Mouse (Mus musculus): ENCODE data around the gene Zfp617. TPM values are rescaled to one million over a fixed set of nuclear protein-coding genes. Genes with fewer than 3 reads are reported as not detected.

Zfp617 gene
- polyA plus RNA-seq, 1 experiment from 2014 or later = 8.8 TPM

DNA sequence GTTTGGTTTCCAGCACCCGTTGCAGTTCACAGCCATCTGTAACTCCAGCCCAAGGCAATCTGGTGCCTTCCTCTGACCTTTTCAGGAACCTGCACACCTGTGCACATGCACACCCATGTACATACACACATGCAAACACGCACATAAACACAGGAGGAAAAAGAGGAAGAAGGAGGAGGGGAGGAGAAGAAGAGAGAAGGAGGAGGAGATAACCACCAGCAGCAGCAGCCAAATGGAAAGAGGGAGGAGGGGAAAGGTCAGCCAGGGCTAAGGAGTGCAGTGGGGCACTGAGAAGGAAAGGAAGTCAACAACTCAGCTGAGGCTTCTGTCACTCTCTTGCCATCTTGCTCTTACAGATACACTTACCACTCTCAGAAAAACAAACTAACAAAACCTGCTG lies 72.6 kb downstream of the Zfp617 start:
- no peaks in the 10 kb centered on the region for H3K36me3 ChIP-seq
- H3K9me3 ChIP-seq (replicated peaks) = no peaks in the 10 kb centered on the region
- H3K4me3 ChIP-seq (replicated peaks) = no peak overlapping the region
- H3K27me3 ChIP-seq = no peaks in the 10 kb centered on the region
- H3K9ac ChIP-seq = no peak overlapping the region
- no peak overlapping the region for H3K27ac ChIP-seq
- ATAC-seq (ENCODE audit: low read depth) (no peak), DNase-seq (no peak)
- 21% methylated on average over 2 of the region's 2 CpGs for WGBS (ENCODE audit: insufficient replicate concordance)
- H3K4me2 ChIP-seq = no peak overlapping the region
- H3K4me1 ChIP-seq (replicated peaks) = no peaks in the 10 kb centered on the region

DNA sequence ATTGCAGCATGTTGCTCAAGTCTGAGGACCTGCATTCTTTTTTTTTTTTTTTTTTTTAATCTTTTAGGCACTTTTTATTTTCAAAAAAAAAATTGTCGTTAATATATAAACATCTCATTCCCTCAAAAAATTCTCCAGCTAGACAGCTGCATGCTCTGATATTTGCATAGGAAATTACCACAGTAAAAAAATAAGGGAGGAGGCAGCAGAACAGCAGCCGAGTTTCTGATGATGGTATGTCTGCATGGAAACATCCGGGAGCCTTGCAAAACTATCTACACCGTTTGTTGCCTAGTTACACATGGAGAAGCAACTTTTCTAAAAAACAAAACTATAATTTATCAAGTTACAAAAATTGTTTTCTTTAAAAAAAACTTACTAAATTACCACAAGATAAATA lies 73.0 kb downstream of the Zfp617 start:
- H3K36me3 ChIP-seq = no peaks in the 10 kb centered on the region
- no peak overlapping the region for H3K9ac ChIP-seq
- H3K4me1 ChIP-seq (replicated peaks) = no peaks in the 10 kb centered on the region
- no peak overlapping the region for H3K27ac ChIP-seq
- ATAC-seq (ENCODE audit: low read depth) (no peak), DNase-seq (no peak)
- H3K9me3 ChIP-seq (replicated peaks) = no peaks in the 10 kb centered on the region
- 61% methylated on average over 4 of the region's 4 CpGs for WGBS (ENCODE audit: insufficient replicate concordance)
- no peak overlapping the region for H3K4me3 ChIP-seq (replicated peaks)
- no peak overlapping the region for H3K4me2 ChIP-seq
- no peaks in the 10 kb centered on the region for H3K27me3 ChIP-seq

Other genes with a start within 250 kb of the Zfp617 start
- 0.20 TPM in 2 replicates for gene Unc13a, start 236.9 kb upstream of the Zfp617 start, polyA plus RNA-seq (2015; fragmentation: Nextera tagmentation; extraction: Ambion mirVana)
- gene Jak3, start 232.3 kb upstream of the Zfp617 start, polyA plus RNA-seq (2015; fragmentation: Nextera tagmentation; extraction: Ambion mirVana) = 5.7 and 6.1 TPM in 2 replicates
- 0.67 and 1.1 TPM in 2 replicates for gene Insl3, start 219.4 kb upstream of the Zfp617 start, polyA plus RNA-seq (2015; fragmentation: Nextera tagmentation; extraction: Ambion mirVana)
- 3.5 and 3.7 TPM in 2 replicates for gene B3gnt3, start 206.8 kb upstream of the Zfp617 start, polyA plus RNA-seq (2015; fragmentation: Nextera tagmentation; extraction: Ambion mirVana)
- gene Fcho1, start 182.9 kb upstream of the Zfp617 start, polyA plus RNA-seq (2015; fragmentation: Nextera tagmentation; extraction: Ambion mirVana) = 16.6 and 16.9 TPM in 2 replicates
- 1.6 and 2.1 TPM in 2 replicates for gene Zfp709, start 26.6 kb upstream of the Zfp617 start, polyA plus RNA-seq (2015; fragmentation: Nextera tagmentation; extraction: Ambion mirVana)
- gene Zfp882, start within 50 bp of the Zfp617 start, polyA plus RNA-seq (2015; fragmentation: Nextera tagmentation; extraction: Ambion mirVana) = 0.81 and 0.82 TPM in 2 replicates
- gene Zfp961, start 42.4 kb downstream of the Zfp617 start, polyA plus RNA-seq (2015; fragmentation: Nextera tagmentation; extraction: Ambion mirVana) = 9.0 and 11.9 TPM in 2 replicates
- gene Cyp4f18, start 101.0 kb downstream of the Zfp617 start, polyA plus RNA-seq (2015; fragmentation: Nextera tagmentation; extraction: Ambion mirVana) = 1.6 and 1.9 TPM in 2 replicates
- not detected in 2 replicates for gene Olfr372, start 132.6 kb downstream of the Zfp617 start, polyA plus RNA-seq (2015; fragmentation: Nextera tagmentation; extraction: Ambion mirVana)
- gene Olfr373, start 174.5 kb downstream of the Zfp617 start, polyA plus RNA-seq (2015; fragmentation: Nextera tagmentation; extraction: Ambion mirVana) = 0.03 TPM in 2 replicates
- not detected in 2 replicates for gene Olfr374, start 198.4 kb downstream of the Zfp617 start, polyA plus RNA-seq (2015; fragmentation: Nextera tagmentation; extraction: Ambion mirVana)
- gene Tpm4, start 226.3 kb downstream of the Zfp617 start, polyA plus RNA-seq (2015; fragmentation: Nextera tagmentation; extraction: Ambion mirVana) = 110 and 131 TPM in 2 replicates

All from liver, embryonic 13.5 days (tissue).